In genomic region chr17:5331387-5331786, GRCm38 (mm10) we compare ENCODE assay signal across 8 mouse cellular contexts.
DNase-seq lines count a peak whose midpoint lies in the region; ATAC-seq lines count a peak whose summit lies in the region.

No protein-coding gene starts in this region.

- peak; percentile 42 for DNase-seq in adrenal gland, postnatal 10 days
- no peak for DNase-seq in adrenal gland, adult 8-10 months
- peak; percentile 53 to 60 for DNase-seq in kidney, postnatal 25 days
- no peak for DNase-seq in kidney, adult 18-20 months
- DNase-seq in thymus, postnatal 25 days = peak; percentile 12
- DNase-seq in thymus, adult 18-20 months = no peak
- DNase-seq in yolk sac, embryonic 10.5 days (ENCODE audit: low spot score) = no peak

- ATAC-seq in frontal cortex, adult (ENCODE audit: low TSS enrichment) = no peak

Comparison
In these comparisons a context has a peak if more than half of its experiments do, and no peak if none do; other contexts are left out.
1. DNase-seq: peak in adrenal gland, postnatal 10 days (single experiment), kidney, postnatal 25 days (2 of 2) and thymus, postnatal 25 days (single experiment); none in adrenal gland, adult 8-10 months (single experiment), kidney, adult 18-20 months (single experiment), thymus, adult 18-20 months (0 of 2) and yolk sac, embryonic 10.5 days (single experiment).